Mouse (Mus musculus): ENCODE measurements around the gene Pald1.

GRCm38 (mm10) chr10:61389020-61389419, 5.7 kb upstream of the Pald1 start:
- TF ChIP-seq CTCF (IDR thresholded peaks at IDR 0.05; ENCODE audit: low read depth) (no peak), EP300 (IDR thresholded peaks at IDR 0.05; ENCODE audit: low read depth) (no peak)
